Mouse (Mus musculus) spleen, postnatal 36 days (tissue): ENCODE data around the gene Gprc5d.

Experiments used
- DNase-seq, 2 experiments: peaks; one replicate each; pipeline ENCODE4 v3.0.0; 2022; ENCODE audit warnings: low spot score in 2 of 2, mixed read lengths in 1 of 2

Gene Gprc5d

DNA sequence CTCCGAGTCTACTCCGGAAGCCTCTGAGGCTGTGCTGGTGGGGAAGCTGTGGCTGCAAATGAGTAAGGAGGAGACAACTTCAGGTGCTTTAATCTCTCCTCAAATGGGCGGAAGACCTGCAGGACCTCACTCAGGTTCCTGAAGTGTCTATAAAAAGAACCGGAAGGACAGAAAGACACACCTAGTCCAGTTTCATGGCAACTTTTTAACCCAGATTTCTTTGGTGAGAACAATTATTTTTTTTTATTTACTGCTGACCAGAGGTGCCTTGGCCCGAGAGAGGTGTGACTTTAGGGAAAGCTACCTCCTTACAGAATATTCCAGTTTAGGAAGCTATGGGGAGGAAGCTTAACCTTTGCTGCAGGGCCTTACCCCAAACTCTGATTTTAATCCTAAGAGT is at the start of gene Gprc5d:
Gene Gprc5d (minus strand): TSS at position 101 of the 400 bp plus-strand sequence.
- DNase-seq: no peak

DNA sequence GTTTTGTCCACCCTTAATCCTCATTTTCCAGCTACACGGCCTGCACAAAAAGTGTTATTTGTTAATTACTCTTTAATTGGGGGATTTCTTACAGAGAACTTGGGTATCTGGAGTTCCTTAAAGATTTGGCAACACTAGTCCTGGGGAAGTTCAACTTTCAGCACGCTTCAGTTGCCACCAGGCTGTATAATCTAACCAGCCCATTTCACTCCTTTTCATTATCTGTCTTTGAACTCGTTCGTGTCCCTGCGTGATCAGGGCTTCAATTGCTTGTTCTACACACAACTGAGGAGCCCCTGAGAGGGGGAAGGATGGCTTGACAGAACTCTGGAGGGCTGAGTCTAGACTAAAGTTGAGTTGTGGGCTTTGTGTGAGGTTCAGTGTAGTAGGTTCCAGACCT is 48.6 kb upstream of the Gprc5d start:
- peak in 1 of 2 experiments; percentile 19 for DNase-seq

- DNase-seq: no peak
Observed at GRCm38 (mm10) chr6:135166262-135166661, 48.2 kb upstream of the Gprc5d start.

DNA sequence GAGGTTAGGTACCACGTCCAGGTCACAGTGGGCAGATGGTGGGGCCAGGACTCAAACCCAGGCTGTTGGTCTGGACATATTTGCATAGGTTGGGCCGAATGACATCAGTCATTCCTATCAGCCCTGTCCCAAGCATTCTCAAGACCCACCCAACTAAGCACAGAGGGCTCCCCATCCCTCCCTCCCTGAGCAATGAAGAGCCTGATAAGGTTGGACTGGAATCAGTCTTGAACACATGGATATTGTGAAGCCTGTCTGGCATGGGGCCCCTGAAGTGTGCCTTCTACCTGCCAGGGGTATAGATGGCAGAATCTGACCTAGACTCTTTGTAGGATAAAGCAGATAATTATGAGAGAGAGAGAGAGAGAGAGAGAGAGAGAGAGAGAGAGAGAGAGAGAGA is 47.6 kb upstream of the Gprc5d start:
- DNase-seq: peak; percentile 17 to 60

DNA sequence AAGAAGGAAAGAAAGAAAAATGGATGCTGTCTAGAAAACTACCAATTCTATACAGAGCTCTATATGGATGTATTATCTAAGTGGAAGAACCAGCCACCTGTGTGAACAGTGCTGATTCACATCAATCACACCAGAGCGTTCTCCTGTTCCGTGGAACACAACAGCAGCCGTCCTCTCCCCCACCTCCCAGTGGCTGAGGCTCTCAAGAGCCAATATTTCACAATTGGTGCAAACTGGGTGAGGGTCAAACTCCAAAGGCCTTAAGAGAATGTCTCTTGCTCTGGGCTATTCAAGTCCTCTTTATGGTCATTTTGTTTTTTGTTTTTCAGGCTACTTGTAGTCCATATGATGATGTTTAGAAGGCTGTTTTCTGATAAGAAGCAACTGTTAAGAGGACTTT is 47.1 kb upstream of the Gprc5d start:
- DNase-seq: no peak

- DNase-seq: no peak
Observed at GRCm38 (mm10) chr6:135162861-135163260, 44.8 kb upstream of the Gprc5d start.

DNA sequence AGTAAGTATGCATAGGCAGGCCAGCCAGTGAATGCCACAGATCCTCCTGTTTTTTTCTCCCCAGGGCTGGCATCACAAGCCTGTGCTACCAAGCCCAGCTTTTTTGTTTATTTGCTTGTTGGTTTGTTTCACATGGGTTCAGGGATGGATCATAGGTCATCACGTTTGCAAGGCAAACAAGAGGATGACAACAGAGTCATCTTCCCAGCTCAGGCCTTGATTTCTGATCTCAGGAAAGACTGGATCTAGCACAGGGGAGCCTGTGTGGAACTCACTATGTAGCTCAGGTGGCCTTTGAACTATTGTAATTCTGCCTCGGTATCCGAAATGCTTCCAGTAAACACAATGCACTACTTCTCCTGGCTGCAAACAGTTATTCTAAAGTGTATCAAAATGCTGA is 44.2 kb upstream of the Gprc5d start:
- no peak for DNase-seq

DNA sequence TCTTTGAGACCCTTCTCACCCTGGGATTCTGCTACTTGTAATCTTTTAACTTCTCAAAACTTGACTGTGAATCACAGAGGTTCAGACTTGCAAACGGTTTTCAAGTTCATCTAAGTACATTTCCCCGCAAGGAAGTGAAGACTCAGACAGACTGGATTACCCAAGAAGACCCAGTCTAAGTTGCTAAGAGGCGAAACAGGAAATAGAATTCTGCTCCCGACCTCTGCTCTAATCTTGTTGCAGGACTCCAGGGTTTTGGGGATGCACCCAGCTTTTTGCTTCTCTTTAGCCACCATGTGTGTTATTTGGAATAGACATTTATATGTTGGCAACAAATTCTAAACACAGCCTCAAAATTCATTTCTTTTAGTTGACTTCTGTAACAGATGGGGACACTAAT is 43.3 kb upstream of the Gprc5d start:
- DNase-seq: no peak

GRCm38 (mm10) chr6:135158509-135158908 is 40.4 kb upstream of the Gprc5d start:
- DNase-seq: no peak

- no peak for DNase-seq
Observed at GRCm38 (mm10) chr6:135157496-135157895, 39.4 kb upstream of the Gprc5d start.

- no peak for DNase-seq
Observed at GRCm38 (mm10) chr6:135156597-135156996, 38.5 kb upstream of the Gprc5d start.

GRCm38 (mm10) chr6:135153719-135154118 is 35.6 kb upstream of the Gprc5d start:
- DNase-seq: no peak

DNA sequence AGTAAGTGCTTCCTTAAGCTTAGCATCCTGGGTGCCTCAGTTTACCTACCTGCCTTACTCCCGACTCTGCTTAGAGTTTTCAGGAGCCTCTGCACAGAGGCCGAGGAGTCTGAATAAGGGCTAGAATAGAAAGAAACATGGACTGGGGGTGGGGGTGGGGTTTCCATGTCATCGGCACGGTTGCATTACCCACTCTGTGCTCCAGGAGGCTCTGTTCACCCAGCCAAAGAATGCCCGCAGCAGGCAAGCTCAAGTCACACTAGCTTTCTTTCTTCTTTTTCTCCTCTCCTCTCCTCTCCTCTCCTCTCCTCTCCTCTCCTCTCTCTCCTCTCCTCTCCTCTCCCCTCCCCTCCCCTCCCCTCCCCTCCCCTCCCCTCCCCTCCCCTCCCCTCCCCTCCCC is 32.2 kb upstream of the Gprc5d start:
- DNase-seq: no peak

- no peak for DNase-seq
Observed at GRCm38 (mm10) chr6:135149722-135150121, 31.6 kb upstream of the Gprc5d start.

DNA sequence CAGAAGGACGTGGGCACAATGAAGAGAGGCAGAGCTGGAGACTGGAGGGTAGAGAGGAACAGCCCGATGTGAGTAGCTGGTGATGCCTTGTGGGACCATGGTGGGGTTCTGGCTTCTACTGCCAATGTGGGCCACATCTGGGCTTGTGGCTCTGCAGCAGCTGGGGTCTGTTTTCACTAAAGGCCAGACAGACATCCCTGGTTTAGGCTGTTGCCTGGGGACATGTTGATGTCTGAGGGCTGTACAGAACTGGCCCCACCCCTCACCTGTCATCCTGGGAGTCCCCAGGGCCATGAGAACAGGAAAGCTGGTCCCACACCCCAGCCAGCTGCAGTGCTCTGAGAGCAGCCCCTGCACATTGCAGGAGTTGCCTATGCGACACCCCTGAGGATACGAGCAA is 31.1 kb upstream of the Gprc5d start:
- no peak for DNase-seq

- DNase-seq: no peak
Observed at GRCm38 (mm10) chr6:135148506-135148905, 30.4 kb upstream of the Gprc5d start.

DNA sequence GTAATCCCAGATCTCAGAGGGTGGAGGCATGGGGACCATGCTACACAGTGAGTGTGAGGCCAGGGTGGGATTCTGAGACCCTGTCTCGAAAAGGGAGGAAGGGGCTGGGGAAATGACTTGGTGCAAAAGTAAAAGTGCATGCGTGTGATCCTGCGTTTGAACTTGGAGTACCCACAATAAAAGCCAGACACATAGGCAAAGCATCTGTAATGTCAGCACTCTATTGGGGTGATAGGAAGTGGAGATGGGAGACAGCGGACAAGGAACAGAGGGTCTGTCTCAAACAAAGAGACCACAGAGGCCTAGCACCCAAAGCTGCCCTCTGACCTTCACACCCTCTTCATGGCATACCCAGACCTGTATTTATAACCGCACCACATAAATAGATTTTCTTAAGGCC is 27.9 kb upstream of the Gprc5d start:
- DNase-seq: no peak

DNA sequence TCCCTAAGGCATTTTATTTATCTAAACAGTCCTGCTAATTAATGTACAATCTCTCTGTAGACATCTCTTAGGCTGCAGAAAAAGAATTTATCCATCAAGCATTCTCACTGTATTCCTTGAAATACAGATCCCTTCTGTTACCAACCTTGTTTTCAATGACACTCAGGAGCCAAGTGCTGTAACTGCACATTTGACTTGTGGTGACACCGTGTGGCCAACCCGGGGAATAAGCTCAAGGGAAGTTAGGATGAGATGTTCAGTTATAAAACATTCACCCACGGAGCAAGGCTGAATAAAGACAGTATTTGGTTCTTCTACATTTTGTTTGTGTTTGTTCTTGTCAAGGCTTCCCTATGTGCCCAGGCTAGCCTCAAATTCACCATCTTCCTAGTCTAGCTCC is 26.4 kb upstream of the Gprc5d start:
- no peak for DNase-seq

DNA sequence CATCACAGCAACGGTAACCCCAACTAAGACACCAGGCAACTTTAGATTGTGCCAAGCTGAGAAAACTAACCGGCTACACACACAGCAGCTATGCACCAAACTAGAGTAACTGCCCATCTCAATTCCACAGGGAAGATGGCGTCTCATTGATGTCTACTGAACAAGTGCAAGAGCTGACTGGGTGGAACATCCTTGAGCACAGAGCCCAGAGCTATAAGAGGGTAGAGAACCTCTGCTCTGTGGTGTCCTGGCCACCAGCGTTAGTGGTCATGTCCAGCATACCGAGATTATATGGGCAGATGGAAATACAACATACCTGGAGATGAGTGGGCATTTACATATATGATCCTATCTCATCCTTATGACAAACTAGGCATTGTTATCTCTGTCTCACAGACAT is 25.1 kb upstream of the Gprc5d start:
- DNase-seq: no peak

DNA sequence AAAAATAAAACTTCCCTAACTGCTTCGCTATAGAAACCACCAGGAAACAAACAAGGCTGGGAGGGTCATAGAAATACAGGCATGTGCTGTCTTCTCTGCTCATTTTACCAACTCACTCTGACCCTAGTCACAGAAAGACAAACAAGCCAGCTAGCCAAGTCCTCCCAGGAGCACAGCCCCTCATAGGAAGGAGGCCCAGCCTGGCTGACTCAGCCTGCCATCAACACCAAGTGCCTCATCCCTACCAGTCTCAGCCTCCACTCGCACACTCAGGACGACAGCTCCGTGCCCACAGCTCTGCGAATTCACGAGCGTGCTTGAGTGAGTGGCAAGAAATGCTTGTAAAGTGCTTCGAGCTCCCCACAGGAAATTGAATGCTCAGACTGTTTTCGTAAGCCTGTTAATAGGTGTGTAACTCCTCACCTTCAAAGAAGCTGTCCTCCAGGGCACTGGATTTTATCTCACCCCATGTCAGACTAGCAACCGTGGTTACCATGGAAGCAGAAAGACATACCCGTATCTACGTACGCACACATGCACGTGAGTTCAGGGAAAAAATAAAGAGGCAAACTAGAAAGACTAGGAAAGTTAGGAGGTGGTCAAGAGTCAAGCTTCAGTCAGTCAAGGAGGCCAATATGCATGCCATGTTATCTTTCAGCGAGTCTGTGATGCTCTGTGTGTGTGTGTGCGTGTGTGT is 23.5 kb upstream of the Gprc5d start:
- DNase-seq: no peak

DNA sequence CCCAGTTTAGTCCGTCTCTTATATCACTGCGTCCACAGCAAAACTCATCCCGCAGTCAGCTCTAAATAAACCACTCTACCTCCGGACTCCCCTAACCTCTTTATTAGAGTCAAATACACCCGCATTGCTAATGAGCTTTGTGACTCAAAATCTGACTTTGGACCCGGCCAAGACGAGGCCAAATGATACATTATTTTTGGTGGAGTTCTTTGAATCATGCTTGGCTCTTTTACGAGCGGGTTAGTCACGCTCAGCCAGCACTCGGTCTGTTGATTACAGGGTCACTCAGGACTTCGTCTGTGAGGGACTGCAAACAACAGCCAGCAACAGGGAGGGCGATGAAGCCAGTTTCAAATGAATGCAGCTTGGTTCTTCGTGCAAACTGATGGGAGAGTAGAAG is 20.7 kb upstream of the Gprc5d start:
- DNase-seq: no peak

GRCm38 (mm10) chr6:135138207-135138606 is 20.1 kb upstream of the Gprc5d start:
- DNase-seq: no peak

DNA sequence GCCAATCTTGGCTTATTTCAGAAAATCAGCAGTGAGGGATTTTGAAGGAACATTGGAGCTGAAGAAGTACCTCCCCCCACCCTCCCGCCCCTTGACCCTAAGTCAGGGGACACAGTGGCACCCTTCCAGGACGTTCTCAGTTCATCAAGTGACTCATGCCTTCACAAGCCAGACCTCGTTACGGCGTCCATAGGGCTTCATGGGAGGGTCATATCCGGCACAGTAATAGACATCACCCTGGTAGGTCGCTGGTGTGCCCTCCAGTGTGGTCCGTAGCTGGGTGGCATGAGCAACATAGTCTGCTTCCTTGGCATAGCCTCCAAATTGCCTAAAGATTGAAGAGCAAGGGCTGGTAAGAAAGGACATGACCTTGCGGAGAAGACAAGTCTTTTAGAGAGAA is 19.7 kb upstream of the Gprc5d start:
- no peak for DNase-seq
